Mouse (Mus musculus): ENCODE data around the gene Tesc.

Tesc gene

GRCm38 (mm10) chr5:118015669-118016068 lies 11.9 kb upstream of the Tesc start:
- no peak for DNase-seq (ENCODE audit: low spot score)

GRCm38 (mm10) chr5:118017527-118017926 lies 10.0 kb upstream of the Tesc start:
- DNase-seq (ENCODE audit: low spot score) = no peak

- DNase-seq (ENCODE audit: low spot score) = no peak
Measured at GRCm38 (mm10) chr5:118019905-118020304, 7.6 kb upstream of the Tesc start.

- DNase-seq (ENCODE audit: low spot score) = no peak
Measured at GRCm38 (mm10) chr5:118023053-118023452, 4.5 kb upstream of the Tesc start.

- no peak for DNase-seq (ENCODE audit: low spot score)
Measured at GRCm38 (mm10) chr5:118025880-118026279, 1.7 kb upstream of the Tesc start.

GRCm38 (mm10) chr5:118026343-118026742 lies 1.2 kb upstream of the Tesc start:
- DNase-seq (ENCODE audit: low spot score) = no peak

- DNase-seq (ENCODE audit: low spot score) = no peak
Measured at GRCm38 (mm10) chr5:118027101-118027697, 344 bp upstream of the Tesc start.

GRCm38 (mm10) chr5:118028191-118029034 lies 870 bp downstream of the Tesc start:
- no peak for DNase-seq (ENCODE audit: low spot score)

- no peak for DNase-seq (ENCODE audit: low spot score)
Measured at GRCm38 (mm10) chr5:118029035-118029408, 1.5 kb downstream of the Tesc start.

- no peak for DNase-seq (ENCODE audit: low spot score)
Measured at GRCm38 (mm10) chr5:118029420-118029819, 1.9 kb downstream of the Tesc start.

GRCm38 (mm10) chr5:118030022-118030675 lies 2.6 kb downstream of the Tesc start:
- no peak for DNase-seq (ENCODE audit: low spot score)

- no peak for DNase-seq (ENCODE audit: low spot score)
Measured at GRCm38 (mm10) chr5:118031059-118031458, 3.5 kb downstream of the Tesc start.

- DNase-seq (ENCODE audit: low spot score) = no peak
Measured at GRCm38 (mm10) chr5:118031508-118031907, 4.0 kb downstream of the Tesc start.

GRCm38 (mm10) chr5:118033328-118033727 lies 5.8 kb downstream of the Tesc start:
- no peak for DNase-seq (ENCODE audit: low spot score)

- no peak for DNase-seq (ENCODE audit: low spot score)
Measured at GRCm38 (mm10) chr5:118033740-118034139, 6.2 kb downstream of the Tesc start.

- no peak for DNase-seq (ENCODE audit: low spot score)
Measured at GRCm38 (mm10) chr5:118034632-118035031, 7.1 kb downstream of the Tesc start.

- no peak for DNase-seq (ENCODE audit: low spot score)
Measured at GRCm38 (mm10) chr5:118035786-118036185, 8.2 kb downstream of the Tesc start.

- DNase-seq (ENCODE audit: low spot score) = no peak
Measured at GRCm38 (mm10) chr5:118036888-118037797, 9.6 kb downstream of the Tesc start.

GRCm38 (mm10) chr5:118037798-118038484 lies 10.4 kb downstream of the Tesc start:
- no peak for DNase-seq (ENCODE audit: low spot score)

GRCm38 (mm10) chr5:118039241-118039668 lies 11.7 kb downstream of the Tesc start:
- DNase-seq (ENCODE audit: low spot score) = no peak

GRCm38 (mm10) chr5:118042599-118042998 lies 15.1 kb downstream of the Tesc start:
- no peak for DNase-seq (ENCODE audit: low spot score)

Data from ovary, postnatal 14 days (tissue).